Comparison of ENCODE assay signal across 19 mouse cellular contexts in the genomic region with DNA sequence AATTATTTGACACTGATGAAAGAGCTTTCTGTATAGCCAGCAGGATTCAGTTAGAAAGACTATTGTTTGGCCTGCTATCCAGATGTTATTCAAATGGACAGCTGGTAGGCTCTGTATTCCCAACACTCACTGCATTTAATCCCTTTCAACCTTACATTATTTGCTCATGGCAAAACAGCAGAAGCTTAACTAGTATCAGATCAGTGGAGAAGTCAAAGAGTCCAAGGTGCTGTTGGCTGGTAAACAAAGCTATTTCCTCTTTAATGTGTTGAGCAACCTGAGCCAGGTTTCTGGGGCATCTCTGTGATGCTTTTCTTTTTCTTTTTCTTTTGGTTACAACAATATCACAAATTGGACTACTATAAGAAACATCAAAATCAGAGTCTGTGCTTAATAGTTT.
DNase-seq lines count a peak whose midpoint lies in the region; ATAC-seq lines count a peak whose summit lies in the region.
"Had no signal": no experiment of that assay in that cellular context is flagged by ENCODE, and none has a peak within 500 bp of the region (broad histone marks: within the 10 kb centered on the region; RNA-seq: fewer than 3 reads in every experiment).

No protein-coding gene starts in this region.

- H3K9ac ChIP-seq in liver, embryonic 13.5 days = no peak overlapping the region
- H3K9ac ChIP-seq in liver, embryonic 12.5 days = no peak overlapping the region
- H3K9ac ChIP-seq in liver, embryonic 16.5 days (ENCODE audit: low read depth, low read length) = no peak overlapping the region
- no peak overlapping the region for H3K9ac ChIP-seq in intestine, embryonic 16.5 days (ENCODE audit: low read depth, low read length)
- H3K9ac ChIP-seq: embryonic facial prominence, embryonic 12.5 days; forebrain, embryonic 13.5 days; forebrain, embryonic 15.5 days had no signal

- no peaks in the 10 kb centered on the region for H3K4me1 ChIP-seq in liver, embryonic 13.5 days (replicated peaks)
- no peaks in the 10 kb centered on the region for H3K4me1 ChIP-seq in liver, embryonic 12.5 days
- H3K4me1 ChIP-seq in liver, embryonic 16.5 days (ENCODE audit: control insufficient read depth, low read depth, low read length) = no peaks in the 10 kb centered on the region
- H3K4me1 ChIP-seq in intestine, embryonic 16.5 days (ENCODE audit: control insufficient read depth, insufficient read depth, low read length) = no peaks in the 10 kb centered on the region
- H3K4me1 ChIP-seq: embryonic facial prominence, embryonic 10.5 days; embryonic facial prominence, embryonic 12.5 days; forebrain, embryonic 13.5 days; forebrain, embryonic 15.5 days had no signal

- no peak overlapping the region for H3K4me3 ChIP-seq in liver, embryonic 13.5 days (replicated peaks)
- no peak overlapping the region for H3K4me3 ChIP-seq in liver, embryonic 12.5 days
- no peak overlapping the region for H3K4me3 ChIP-seq in liver, embryonic 16.5 days (ENCODE audit: low read depth, low read length)
- H3K4me3 ChIP-seq in intestine, embryonic 16.5 days (ENCODE audit: low read length) = no peak overlapping the region
- H3K4me3 ChIP-seq: embryonic facial prominence, embryonic 10.5 days; embryonic facial prominence, embryonic 12.5 days; forebrain, embryonic 13.5 days; forebrain, embryonic 15.5 days had no signal

- no peak overlapping the region for H3K27ac ChIP-seq in liver, embryonic 13.5 days
- no peak overlapping the region for H3K27ac ChIP-seq in liver, embryonic 12.5 days
- no peak overlapping the region for H3K27ac ChIP-seq in liver, embryonic 16.5 days (ENCODE audit: low read length)
- H3K27ac ChIP-seq in intestine, embryonic 16.5 days (ENCODE audit: low read length) = no peak overlapping the region
- H3K27ac ChIP-seq: embryonic facial prominence, embryonic 10.5 days; embryonic facial prominence, embryonic 12.5 days; forebrain, embryonic 13.5 days; forebrain, embryonic 15.5 days had no signal

- no peaks in the 10 kb centered on the region for H3K27me3 ChIP-seq in liver, embryonic 13.5 days
- H3K27me3 ChIP-seq in liver, embryonic 12.5 days (replicated peaks) = no peaks in the 10 kb centered on the region
- no peaks in the 10 kb centered on the region for H3K27me3 ChIP-seq in liver, embryonic 16.5 days (ENCODE audit: control insufficient read depth, insufficient read depth, low read depth, low read length)
- no peaks in the 10 kb centered on the region for H3K27me3 ChIP-seq in intestine, embryonic 16.5 days (replicated peaks; ENCODE audit: control insufficient read depth, insufficient read depth, low read length)
- H3K27me3 ChIP-seq: embryonic facial prominence, embryonic 12.5 days; forebrain, embryonic 13.5 days; forebrain, embryonic 15.5 days had no signal

- H3K4me2 ChIP-seq in liver, embryonic 13.5 days = no peak overlapping the region
- H3K4me2 ChIP-seq in liver, embryonic 12.5 days = no peak overlapping the region
- H3K4me2 ChIP-seq in liver, embryonic 16.5 days (ENCODE audit: low read depth, low read length) = no peak overlapping the region
- no peak overlapping the region for H3K4me2 ChIP-seq in intestine, embryonic 16.5 days (ENCODE audit: low read depth, low read length)
- H3K4me2 ChIP-seq: embryonic facial prominence, embryonic 12.5 days; forebrain, embryonic 13.5 days; forebrain, embryonic 15.5 days had no signal

- ATAC-seq in liver, embryonic 13.5 days (ENCODE audit: low read depth) = 0 out of 2 replicates have a peak, but pooled peaks have one; percentile 31
- no peak for ATAC-seq in liver, embryonic 12.5 days
- ATAC-seq in liver, embryonic 16.5 days (ENCODE audit: low read depth) = peak; percentile 62; the same call in 1 of the 2 replicates
- no peak for ATAC-seq in intestine, embryonic 16.5 days
- no peak for ATAC-seq in cerebellum, adult (ENCODE audit: insufficient number of reproducible peaks, low FRiP score, low TSS enrichment)
- ATAC-seq: forebrain, embryonic 13.5 days; forebrain, embryonic 15.5 days had no signal

- DNase-seq in liver, embryonic 13.5 days = no peak
- peak; percentile 3 for DNase-seq in retina, embryonic 14.5 days (ENCODE audit: low spot score)
- no peak for DNase-seq in retina, postnatal 1 day
- DNase-seq: adrenal gland, adult 2 months; adrenal gland, postnatal 10 days; adrenal gland, postnatal 25 days; cerebellum, adult 11-12 months; cerebellum, adult 2 months; cerebellum, adult 9-10 months; cerebellum, postnatal 10 days; cerebellum, postnatal 25 days had no signal

- no peaks in the 10 kb centered on the region; the same call in 1 of the 2 replicates for H3K9me3 ChIP-seq in liver, embryonic 13.5 days (replicated peaks)
- no peaks in the 10 kb centered on the region for H3K9me3 ChIP-seq in liver, embryonic 12.5 days (replicated peaks)
- H3K9me3 ChIP-seq in liver, embryonic 16.5 days (replicated peaks; ENCODE audit: control insufficient read depth, low read length) = no peaks in the 10 kb centered on the region
- no peaks in the 10 kb centered on the region for H3K9me3 ChIP-seq in intestine, embryonic 16.5 days (ENCODE audit: control insufficient read depth, low read length)
- H3K9me3 ChIP-seq: embryonic facial prominence, embryonic 10.5 days; embryonic facial prominence, embryonic 12.5 days; forebrain, embryonic 13.5 days; forebrain, embryonic 15.5 days had no signal

- H3K36me3 ChIP-seq in liver, embryonic 13.5 days = no peaks in the 10 kb centered on the region
- no peaks in the 10 kb centered on the region for H3K36me3 ChIP-seq in liver, embryonic 12.5 days
- no peaks in the 10 kb centered on the region for H3K36me3 ChIP-seq in liver, embryonic 16.5 days (ENCODE audit: control insufficient read depth, insufficient read depth)
- H3K36me3 ChIP-seq in intestine, embryonic 16.5 days (ENCODE audit: control insufficient read depth, insufficient read depth, low read length) = no peaks in the 10 kb centered on the region
- H3K36me3 ChIP-seq: embryonic facial prominence, embryonic 10.5 days; embryonic facial prominence, embryonic 12.5 days; forebrain, embryonic 15.5 days had no signal

Comparison
In these comparisons a context has a peak if more than half of its experiments do, and no peak if none do; other contexts are left out.
1. ATAC-seq: peak in liver, embryonic 13.5 days (single experiment) and liver, embryonic 16.5 days (single experiment); none in liver, embryonic 12.5 days (single experiment), intestine, embryonic 16.5 days (single experiment) and cerebellum, adult (single experiment).